Mouse (Mus musculus): ENCODE measurements around the gene Car15. TPM values are rescaled to one million over a fixed set of nuclear protein-coding genes. Genes with fewer than 3 reads are reported as not detected.
A peak's percentile ranks its signal among the peaks of the same experiment; 100 is the strongest.

The Car15 gene
- polyA plus RNA-seq, 1 experiment = 23.5 TPM

- H3K4me3 ChIP-seq (replicated peaks; ENCODE audit: control insufficient read depth, low read depth, low read length) = no peak overlapping the region
- no peak overlapping the region for H3K27ac ChIP-seq (ENCODE audit: control insufficient read depth, insufficient read depth, low read depth, low read length, poor library complexity)
- 17% methylated on average over 11 of the region's 11 CpGs for WGBS
- no peaks in the 10 kb centered on the region for H3K4me1 ChIP-seq (ENCODE audit: control insufficient read depth, insufficient read depth, low read length)
- TF ChIP-seq CTCF (IDR thresholded peaks at IDR 0.05; ENCODE audit: control insufficient read depth, insufficient read depth, low read length) (0 out of 2 replicates have a peak, but pooled peaks have one; percentile 5), POLR2A (IDR thresholded peaks at IDR 0.05; ENCODE audit: borderline replicate concordance, control insufficient read depth, low read depth, low read length) (no peak)
Measured at GRCm38 (mm10) chr16:17831781-17832180, 6.4 kb downstream of the Car15 start.

- WGBS = 73% methylated on average over 10 of the region's 10 CpGs
- H3K4me1 ChIP-seq (ENCODE audit: control insufficient read depth, insufficient read depth, low read length) = no peaks in the 10 kb centered on the region
- no peak overlapping the region for H3K4me3 ChIP-seq (replicated peaks; ENCODE audit: control insufficient read depth, low read depth, low read length)
- no peak overlapping the region for H3K27ac ChIP-seq (ENCODE audit: control insufficient read depth, insufficient read depth, low read depth, low read length, poor library complexity)
- TF ChIP-seq POLR2A (IDR thresholded peaks at IDR 0.05; ENCODE audit: borderline replicate concordance, control insufficient read depth, low read depth, low read length) = no peak
Measured at GRCm38 (mm10) chr16:17830385-17831178, 7.6 kb downstream of the Car15 start.

GRCm38 (mm10) chr16:17828867-17829266, 9.3 kb downstream of the Car15 start:
- Histone ChIP-seq H3K27ac (ENCODE audit: control insufficient read depth, insufficient read depth, low read depth, low read length, poor library complexity) (no peak overlapping the region), H3K4me3 (replicated peaks; ENCODE audit: control insufficient read depth, low read depth, low read length) (no peak overlapping the region), H3K4me1 (ENCODE audit: control insufficient read depth, insufficient read depth, low read length) (no peaks in the 10 kb centered on the region)
- WGBS = 78% methylated on average over 3 of the region's 3 CpGs
- TF ChIP-seq POLR2A (IDR thresholded peaks at IDR 0.05; ENCODE audit: borderline replicate concordance, control insufficient read depth, low read depth, low read length) (no peak), CTCF (IDR thresholded peaks at IDR 0.05; ENCODE audit: control insufficient read depth, insufficient read depth, low read length) (no peak)

GRCm38 (mm10) chr16:17828229-17828628, 9.9 kb downstream of the Car15 start:
- Histone ChIP-seq H3K4me3 (replicated peaks; ENCODE audit: control insufficient read depth, low read depth, low read length) (no peak overlapping the region), H3K27ac (ENCODE audit: control insufficient read depth, insufficient read depth, low read depth, low read length, poor library complexity) (no peak overlapping the region), H3K4me1 (ENCODE audit: control insufficient read depth, insufficient read depth, low read length) (no peaks in the 10 kb centered on the region)
- 51% methylated on average over 2 of the region's 2 CpGs for WGBS
- TF ChIP-seq POLR2A (IDR thresholded peaks at IDR 0.05; ENCODE audit: borderline replicate concordance, control insufficient read depth, low read depth, low read length) = no peak
- TF ChIP-seq CTCF (IDR thresholded peaks at IDR 0.05; ENCODE audit: control insufficient read depth, insufficient read depth, low read length) = no peak

- no peak for TF ChIP-seq POLR2A (IDR thresholded peaks at IDR 0.05; ENCODE audit: borderline replicate concordance, control insufficient read depth, low read depth, low read length)
- TF ChIP-seq CTCF (IDR thresholded peaks at IDR 0.05; ENCODE audit: control insufficient read depth, insufficient read depth, low read length) = no peak
- Histone ChIP-seq H3K4me3 (replicated peaks; ENCODE audit: control insufficient read depth, low read depth, low read length) (no peak overlapping the region), H3K4me1 (ENCODE audit: control insufficient read depth, insufficient read depth, low read length) (no peaks in the 10 kb centered on the region), H3K27ac (ENCODE audit: control insufficient read depth, insufficient read depth, low read depth, low read length, poor library complexity) (no peak overlapping the region)
- 76% methylated on average over 2 of the region's 2 CpGs for WGBS
Measured at GRCm38 (mm10) chr16:17826500-17826899, 11.7 kb downstream of the Car15 start.

GRCm38 (mm10) chr16:17816528-17816927, 21.6 kb downstream of the Car15 start:
- TF ChIP-seq POLR2A (IDR thresholded peaks at IDR 0.05; ENCODE audit: borderline replicate concordance, control insufficient read depth, low read depth, low read length) = no peak
- no peak for TF ChIP-seq CTCF (IDR thresholded peaks at IDR 0.05; ENCODE audit: control insufficient read depth, insufficient read depth, low read length)
- WGBS = 78% methylated on average over 8 of the region's 8 CpGs
- Histone ChIP-seq H3K4me3 (replicated peaks; ENCODE audit: control insufficient read depth, low read depth, low read length) (no peak overlapping the region), H3K27ac (ENCODE audit: control insufficient read depth, insufficient read depth, low read depth, low read length, poor library complexity) (no peak overlapping the region), H3K4me1 (ENCODE audit: control insufficient read depth, insufficient read depth, low read length) (no peaks in the 10 kb centered on the region)

- 5% methylated on average over 63 of the region's 63 CpGs for WGBS
- Histone ChIP-seq H3K4me3 (replicated peaks; ENCODE audit: control insufficient read depth, low read depth, low read length) (peak overlapping the region; percentile 17), H3K4me1 (ENCODE audit: control insufficient read depth, insufficient read depth, low read length) (no peaks in the 10 kb centered on the region), H3K27ac (ENCODE audit: control insufficient read depth, insufficient read depth, low read depth, low read length, poor library complexity) (no peak overlapping the region)
- peak; percentile 91 for TF ChIP-seq CTCF (IDR thresholded peaks at IDR 0.05; ENCODE audit: control insufficient read depth, insufficient read depth, low read length)
- no peak for TF ChIP-seq POLR2A (IDR thresholded peaks at IDR 0.05; ENCODE audit: borderline replicate concordance, control insufficient read depth, low read depth, low read length)
Measured at GRCm38 (mm10) chr16:17815411-17816402, 22.5 kb downstream of the Car15 start.

GRCm38 (mm10) chr16:17813173-17813572, 25.0 kb downstream of the Car15 start:
- H3K4me1 ChIP-seq (ENCODE audit: control insufficient read depth, insufficient read depth, low read length) = no peaks in the 10 kb centered on the region
- H3K4me3 ChIP-seq (replicated peaks; ENCODE audit: control insufficient read depth, low read depth, low read length) = no peak overlapping the region
- no peak for TF ChIP-seq POLR2A (IDR thresholded peaks at IDR 0.05; ENCODE audit: borderline replicate concordance, control insufficient read depth, low read depth, low read length)
- TF ChIP-seq CTCF (IDR thresholded peaks at IDR 0.05; ENCODE audit: control insufficient read depth, insufficient read depth, low read length) = no peak
- WGBS = 68% methylated on average over 4 of the region's 4 CpGs
- no peak overlapping the region for H3K27ac ChIP-seq (ENCODE audit: control insufficient read depth, insufficient read depth, low read depth, low read length, poor library complexity)

All from bone marrow, adult 2 months (tissue).